Mouse (Mus musculus): ENCODE data around the gene Prkd3. TPM values are rescaled to one million over a fixed set of nuclear protein-coding genes. Genes with fewer than 3 reads are reported as not detected.

Gene Prkd3
- polyA plus RNA-seq, 1 experiment from 2014 or later = 9.9 TPM

GRCm38 (mm10) chr17:78983736-78984135, 36.9 kb downstream of the Prkd3 start:
- H3K27ac ChIP-seq (ENCODE audit: low read depth, low read length) = no peak overlapping the region
- ATAC-seq = no peak
- no peak for TF ChIP-seq CTCF (IDR thresholded peaks at IDR 0.05; ENCODE audit: low read depth)
- peaks cover 10% of the 10 kb centered on the region for H3K36me3 ChIP-seq (ENCODE audit: control insufficient read depth, insufficient read depth)
- no peaks in the 10 kb centered on the region for H3K9me3 ChIP-seq (ENCODE audit: control insufficient read depth)
- no peak overlapping the region for H3K4me2 ChIP-seq (replicated peaks; ENCODE audit: low read depth)
- H3K4me3 ChIP-seq (ENCODE audit: low read depth, low read length) = no peak overlapping the region
- no peak overlapping the region for H3K9ac ChIP-seq (ENCODE audit: low read depth, low read length)
- 86% methylated on average over 3 of the region's 3 CpGs for WGBS
- no peaks in the 10 kb centered on the region for H3K27me3 ChIP-seq (replicated peaks; ENCODE audit: control insufficient read depth, insufficient read depth, low read length)
- no peaks in the 10 kb centered on the region for H3K4me1 ChIP-seq (replicated peaks; ENCODE audit: control insufficient read depth, insufficient read depth, low read length)

- Histone ChIP-seq H3K27me3 (replicated peaks; ENCODE audit: control insufficient read depth, insufficient read depth, low read length) (no peaks in the 10 kb centered on the region), H3K27ac (ENCODE audit: low read depth, low read length) (no peak overlapping the region), H3K4me3 (ENCODE audit: low read depth, low read length) (no peak overlapping the region), H3K36me3 (ENCODE audit: control insufficient read depth, insufficient read depth) (peaks cover 10% of the 10 kb centered on the region), H3K4me1 (replicated peaks; ENCODE audit: control insufficient read depth, insufficient read depth, low read length) (no peaks in the 10 kb centered on the region), H3K4me2 (replicated peaks; ENCODE audit: low read depth) (no peak overlapping the region), H3K9ac (ENCODE audit: low read depth, low read length) (no peak overlapping the region), H3K9me3 (ENCODE audit: control insufficient read depth) (no peaks in the 10 kb centered on the region)
- 93% methylated on average over 8 of the region's 8 CpGs for WGBS
- no peak for ATAC-seq
- peak; percentile 24; the same call in 1 of the 2 replicates for TF ChIP-seq CTCF (IDR thresholded peaks at IDR 0.05; ENCODE audit: low read depth)
Observed at GRCm38 (mm10) chr17:78983166-78983565, 37.5 kb downstream of the Prkd3 start.

GRCm38 (mm10) chr17:78968500-78968899, 52.1 kb downstream of the Prkd3 start:
- H3K9me3 ChIP-seq (ENCODE audit: control insufficient read depth) = no peaks in the 10 kb centered on the region

GRCm38 (mm10) chr17:78966092-78966883, 54.3 kb downstream of the Prkd3 start:
- no peak overlapping the region for H3K9ac ChIP-seq (ENCODE audit: low read depth, low read length)
- 90% methylated on average over 11 of the region's 11 CpGs for WGBS
- H3K27me3 ChIP-seq (replicated peaks; ENCODE audit: control insufficient read depth, insufficient read depth, low read length) = no peaks in the 10 kb centered on the region
- no peak for ATAC-seq
- peaks cover 25% of the 10 kb centered on the region; the same call in 1 of the 2 replicates for H3K36me3 ChIP-seq (ENCODE audit: control insufficient read depth, insufficient read depth)
- no peaks in the 10 kb centered on the region for H3K4me1 ChIP-seq (replicated peaks; ENCODE audit: control insufficient read depth, insufficient read depth, low read length)
- no peak for TF ChIP-seq CTCF (IDR thresholded peaks at IDR 0.05; ENCODE audit: low read depth)
- no peak overlapping the region for H3K4me2 ChIP-seq (replicated peaks; ENCODE audit: low read depth)
- no peak overlapping the region for H3K4me3 ChIP-seq (ENCODE audit: low read depth, low read length)
- no peak overlapping the region for H3K27ac ChIP-seq (ENCODE audit: low read depth, low read length)
- H3K9me3 ChIP-seq (ENCODE audit: control insufficient read depth) = no peaks in the 10 kb centered on the region

More at GRCm38 (mm10) chr17:78968500-78968899, 52.1 kb downstream of the Prkd3 start:
- Histone ChIP-seq H3K9ac (ENCODE audit: low read depth, low read length) (no peak overlapping the region), H3K27ac (ENCODE audit: low read depth, low read length) (no peak overlapping the region), H3K27me3 (replicated peaks; ENCODE audit: control insufficient read depth, insufficient read depth, low read length) (no peaks in the 10 kb centered on the region), H3K36me3 (ENCODE audit: control insufficient read depth, insufficient read depth) (peaks cover 23% of the 10 kb centered on the region; the same call in 1 of the 2 replicates), H3K4me2 (replicated peaks; ENCODE audit: low read depth) (no peak overlapping the region), H3K4me1 (replicated peaks; ENCODE audit: control insufficient read depth, insufficient read depth, low read length) (no peaks in the 10 kb centered on the region), H3K4me3 (ENCODE audit: low read depth, low read length) (no peak overlapping the region)
- TF ChIP-seq CTCF (IDR thresholded peaks at IDR 0.05; ENCODE audit: low read depth) = no peak
- WGBS = 75% methylated on average over 3 of the region's 3 CpGs
- ATAC-seq = no peak

GRCm38 (mm10) chr17:78964387-78964786, 56.2 kb downstream of the Prkd3 start:
- peaks cover 30% of the 10 kb centered on the region; the same call in 1 of the 2 replicates for H3K36me3 ChIP-seq (ENCODE audit: control insufficient read depth, insufficient read depth)
- WGBS = 88% methylated on average over 1 of the region's 1 CpGs
- no peak overlapping the region for H3K27ac ChIP-seq (ENCODE audit: low read depth, low read length)
- no peak for TF ChIP-seq CTCF (IDR thresholded peaks at IDR 0.05; ENCODE audit: low read depth)
- no peak for ATAC-seq
- no peaks in the 10 kb centered on the region for H3K9me3 ChIP-seq (ENCODE audit: control insufficient read depth)
- H3K4me2 ChIP-seq (replicated peaks; ENCODE audit: low read depth) = no peak overlapping the region
- no peak overlapping the region for H3K9ac ChIP-seq (ENCODE audit: low read depth, low read length)
- H3K27me3 ChIP-seq (replicated peaks; ENCODE audit: control insufficient read depth, insufficient read depth, low read length) = no peaks in the 10 kb centered on the region
- H3K4me1 ChIP-seq (replicated peaks; ENCODE audit: control insufficient read depth, insufficient read depth, low read length) = no peaks in the 10 kb centered on the region
- no peak overlapping the region for H3K4me3 ChIP-seq (ENCODE audit: low read depth, low read length)

- no peak overlapping the region for H3K4me3 ChIP-seq (ENCODE audit: low read depth, low read length)
- peaks cover 43% of the 10 kb centered on the region for H3K36me3 ChIP-seq (ENCODE audit: control insufficient read depth, insufficient read depth)
- H3K9me3 ChIP-seq (ENCODE audit: control insufficient read depth) = no peaks in the 10 kb centered on the region
- H3K4me1 ChIP-seq (replicated peaks; ENCODE audit: control insufficient read depth, insufficient read depth, low read length) = no peaks in the 10 kb centered on the region
- no peak overlapping the region for H3K27ac ChIP-seq (ENCODE audit: low read depth, low read length)
- H3K4me2 ChIP-seq (replicated peaks; ENCODE audit: low read depth) = no peak overlapping the region
- TF ChIP-seq CTCF (IDR thresholded peaks at IDR 0.05; ENCODE audit: low read depth) = peak; percentile 26; the same call in 1 of the 2 replicates
- no peak overlapping the region for H3K9ac ChIP-seq (ENCODE audit: low read depth, low read length)
- WGBS = 68% methylated on average over 6 of the region's 6 CpGs
- no peak for ATAC-seq
- H3K27me3 ChIP-seq (replicated peaks; ENCODE audit: control insufficient read depth, insufficient read depth, low read length) = no peaks in the 10 kb centered on the region
Observed at GRCm38 (mm10) chr17:78959473-78959872, 61.1 kb downstream of the Prkd3 start.
